Mouse (Mus musculus): ENCODE results near the gene Arid4b. TPM values are rescaled to one million over a fixed set of nuclear protein-coding genes. Genes with fewer than 3 reads are reported as not detected.
A peak's percentile ranks its signal among the peaks of the same experiment; 100 is the strongest.
"Not testable (repeated sequence)": the region's sequence is repeated elsewhere in the genome, so short reads cannot be mapped to it uniquely, and the experiment has no call there.

Gene Arid4b
- polyA plus RNA-seq, 1 experiment from 2014 or later = 76.0 TPM

GRCm38 (mm10) chr13:14035352-14035751, 27.7 kb upstream of the Arid4b start:
- not testable (repeated sequence) for H3K27ac ChIP-seq (replicated peaks); H3K4me3 ChIP-seq (replicated peaks); H3K36me3 ChIP-seq; H3K27me3 ChIP-seq; ATAC-seq (ENCODE audit: insufficient number of reproducible peaks, low FRiP score, low TSS enrichment, low read depth); H3K4me2 ChIP-seq (replicated peaks); H3K9ac ChIP-seq; H3K9me3 ChIP-seq (replicated peaks)
- peaks cover 12% of the 10 kb centered on the region for H3K4me1 ChIP-seq
- 85% methylated on average over 3 of the region's 3 CpGs for WGBS

GRCm38 (mm10) chr13:14035875-14036630, 27.0 kb upstream of the Arid4b start:
- 90% methylated on average over 11 of the region's 11 CpGs for WGBS
- Histone ChIP-seq H3K36me3 (no peaks in the 10 kb centered on the region), H3K9ac (no peak overlapping the region), H3K4me3 (replicated peaks) (no peak overlapping the region), H3K9me3 (replicated peaks) (no peaks in the 10 kb centered on the region), H3K4me1 (peaks cover 13% of the 10 kb centered on the region), H3K27me3 (no peaks in the 10 kb centered on the region), H3K4me2 (replicated peaks) (no peak overlapping the region), H3K27ac (replicated peaks) (no peak overlapping the region)
- ATAC-seq (ENCODE audit: insufficient number of reproducible peaks, low FRiP score, low TSS enrichment, low read depth) = no peak

GRCm38 (mm10) chr13:14038911-14039291, 24.1 kb upstream of the Arid4b start:
- Histone ChIP-seq H3K4me3 (replicated peaks) (peak overlapping the region; percentile 78), H3K9me3 (replicated peaks) (no peaks in the 10 kb centered on the region), H3K27ac (replicated peaks) (peak overlapping the region; percentile 96), H3K9ac (peak overlapping the region; percentile 77), H3K27me3 (no peaks in the 10 kb centered on the region), H3K4me2 (replicated peaks) (peak overlapping the region; percentile 87), H3K36me3 (no peaks in the 10 kb centered on the region), H3K4me1 (peaks cover 13% of the 10 kb centered on the region)
- WGBS = 0% methylated on average over 8 of the region's 8 CpGs
- ATAC-seq (ENCODE audit: insufficient number of reproducible peaks, low FRiP score, low TSS enrichment, low read depth) = peak; percentile 37

GRCm38 (mm10) chr13:14039292-14039965, 23.6 kb upstream of the Arid4b start, which contains the start of gene Tbce:
Gene Tbce (minus strand): TSS chr13:14039638.
- Histone ChIP-seq H3K9ac (peak within 1 kb of the TSS; percentile 77), H3K27ac (replicated peaks) (peak within 1 kb of the TSS; percentile 96), H3K4me2 (replicated peaks) (peak within 1 kb of the TSS; percentile 87), H3K4me1 (peaks cover 13% of the 10 kb centered on the region), H3K4me3 (replicated peaks) (peak within 1 kb of the TSS; percentile 78), H3K27me3 (no peaks in the 10 kb centered on the region), H3K36me3 (no peaks in the 10 kb centered on the region), H3K9me3 (replicated peaks) (no peaks in the 10 kb centered on the region)
- under 1% methylated on average over 35 of the region's 35 CpGs for WGBS
- peak; percentile 93 for ATAC-seq (ENCODE audit: insufficient number of reproducible peaks, low FRiP score, low TSS enrichment, low read depth)

- H3K9me3 ChIP-seq (replicated peaks) = no peaks in the 10 kb centered on the region
- 0 out of 2 replicates have a peak overlapping the region, but pooled peaks have one; percentile 77 for H3K9ac ChIP-seq
- H3K4me1 ChIP-seq = peaks cover 13% of the 10 kb centered on the region
- ATAC-seq (ENCODE audit: insufficient number of reproducible peaks, low FRiP score, low TSS enrichment, low read depth) = no peak
- no peaks in the 10 kb centered on the region for H3K36me3 ChIP-seq
- peak overlapping the region; percentile 78 for H3K4me3 ChIP-seq (replicated peaks)
- H3K4me2 ChIP-seq (replicated peaks) = peak overlapping the region; percentile 87
- peak overlapping the region; percentile 96 for H3K27ac ChIP-seq (replicated peaks)
- 29% methylated on average over 5 of the region's 5 CpGs for WGBS
- no peaks in the 10 kb centered on the region for H3K27me3 ChIP-seq
Measured at GRCm38 (mm10) chr13:14040186-14040585, 22.8 kb upstream of the Arid4b start.

- ATAC-seq (ENCODE audit: insufficient number of reproducible peaks, low FRiP score, low TSS enrichment, low read depth) = no peak
- no peak overlapping the region for H3K9ac ChIP-seq
- H3K4me1 ChIP-seq = peaks cover 7% of the 10 kb centered on the region
- H3K27ac ChIP-seq (replicated peaks) = no peak overlapping the region
- H3K9me3 ChIP-seq (replicated peaks) = no peaks in the 10 kb centered on the region
- no peaks in the 10 kb centered on the region for H3K27me3 ChIP-seq
- H3K4me2 ChIP-seq (replicated peaks) = no peak overlapping the region
- H3K36me3 ChIP-seq = peaks cover 17% of the 10 kb centered on the region
- H3K4me3 ChIP-seq (replicated peaks) = no peak overlapping the region
Measured at GRCm38 (mm10) chr13:14043851-14044250, 19.2 kb upstream of the Arid4b start.

- H3K9me3 ChIP-seq (replicated peaks) = no peaks in the 10 kb centered on the region
- H3K27ac ChIP-seq (replicated peaks) = no peak overlapping the region
- peaks cover 6% of the 10 kb centered on the region for H3K4me1 ChIP-seq
- no peaks in the 10 kb centered on the region for H3K27me3 ChIP-seq
- H3K9ac ChIP-seq = no peak overlapping the region
- no peak overlapping the region for H3K4me3 ChIP-seq (replicated peaks)
- H3K4me2 ChIP-seq (replicated peaks) = no peak overlapping the region
- 68% methylated on average over 2 of the region's 2 CpGs for WGBS
- peaks cover 23% of the 10 kb centered on the region for H3K36me3 ChIP-seq
- no peak for ATAC-seq (ENCODE audit: insufficient number of reproducible peaks, low FRiP score, low TSS enrichment, low read depth)
Measured at GRCm38 (mm10) chr13:14044521-14044920, 18.5 kb upstream of the Arid4b start.

- Histone ChIP-seq H3K36me3 (peaks cover 63% of the 10 kb centered on the region), H3K4me3 (replicated peaks) (no peak overlapping the region), H3K9ac (no peak overlapping the region), H3K9me3 (replicated peaks) (no peaks in the 10 kb centered on the region), H3K27me3 (no peaks in the 10 kb centered on the region), H3K4me2 (replicated peaks) (no peak overlapping the region), H3K4me1 (no peaks in the 10 kb centered on the region), H3K27ac (replicated peaks) (no peak overlapping the region)
- WGBS = 93% methylated on average over 1 of the region's 1 CpGs
- no peak for ATAC-seq (ENCODE audit: insufficient number of reproducible peaks, low FRiP score, low TSS enrichment, low read depth)
Measured at GRCm38 (mm10) chr13:14049878-14050277, 13.2 kb upstream of the Arid4b start.

GRCm38 (mm10) chr13:14056801-14057200, 6.2 kb upstream of the Arid4b start:
- peaks cover 54% of the 10 kb centered on the region for H3K36me3 ChIP-seq

GRCm38 (mm10) chr13:14059582-14059981, 3.5 kb upstream of the Arid4b start:
- no peak overlapping the region for H3K4me3 ChIP-seq (replicated peaks)
- ATAC-seq (ENCODE audit: insufficient number of reproducible peaks, low FRiP score, low TSS enrichment, low read depth) = no peak
- H3K4me1 ChIP-seq = peaks cover 14% of the 10 kb centered on the region; the same call in 1 of the 2 replicates
- no peak overlapping the region for H3K27ac ChIP-seq (replicated peaks)
- H3K9ac ChIP-seq = no peak overlapping the region
- H3K9me3 ChIP-seq (replicated peaks) = no peaks in the 10 kb centered on the region
- H3K4me2 ChIP-seq (replicated peaks) = no peak overlapping the region
- H3K27me3 ChIP-seq = no peaks in the 10 kb centered on the region
- H3K36me3 ChIP-seq = peaks cover 27% of the 10 kb centered on the region; the same call in 1 of the 2 replicates

More at GRCm38 (mm10) chr13:14056801-14057200, 6.2 kb upstream of the Arid4b start:
- Histone ChIP-seq H3K9me3 (replicated peaks) (no peaks in the 10 kb centered on the region), H3K27ac (replicated peaks) (no peak overlapping the region), H3K9ac (no peak overlapping the region), H3K27me3 (no peaks in the 10 kb centered on the region), H3K4me1 (0 out of 2 replicates have a peak, but pooled peaks cover 5% of the 10 kb centered on the region), H3K4me2 (replicated peaks) (no peak overlapping the region), H3K4me3 (replicated peaks) (no peak overlapping the region)
- 93% methylated on average over 3 of the region's 3 CpGs for WGBS
- ATAC-seq (ENCODE audit: insufficient number of reproducible peaks, low FRiP score, low TSS enrichment, low read depth) = no peak

- Histone ChIP-seq H3K9me3 (replicated peaks) (no peaks in the 10 kb centered on the region), H3K27me3 (no peaks in the 10 kb centered on the region), H3K4me2 (replicated peaks) (peak overlapping the region; percentile 58), H3K36me3 (peaks cover 5% of the 10 kb centered on the region; the same call in 1 of the 2 replicates), H3K27ac (replicated peaks) (peak overlapping the region; percentile 97), H3K9ac (peak overlapping the region; percentile 79), H3K4me1 (peaks cover 18% of the 10 kb centered on the region), H3K4me3 (replicated peaks) (peak overlapping the region; percentile 85)
- ATAC-seq (ENCODE audit: insufficient number of reproducible peaks, low FRiP score, low TSS enrichment, low read depth) = no peak
- 5% methylated on average over 11 of the region's 11 CpGs for WGBS
Measured at GRCm38 (mm10) chr13:14062209-14063012, 621 bp upstream of the Arid4b start.
